Mouse (Mus musculus) kidney, adult 2 months (tissue): Measurements from ENCODE around the gene Pigk.

Experiments used
- CTCF ChIP-seq: fragments of 200-500 bp; conservative IDR thresholded peaks from 2 replicates; pipeline ENCODE4 v1.5.1; 2011; ENCODE audit warnings: low read depth, mild to moderate bottlenecking, control low read depth, low read length, moderate library complexity, mixed read lengths; ENCODE audit not compliant: insufficient read depth, insufficient read length
- POLR2A ChIP-seq: fragments of 200-500 bp; IDR thresholded peaks from one replicate; pipeline ENCODE4 v1.6.1; 2011; ENCODE audit warnings: low read depth, low read length, control low read depth

DNA sequence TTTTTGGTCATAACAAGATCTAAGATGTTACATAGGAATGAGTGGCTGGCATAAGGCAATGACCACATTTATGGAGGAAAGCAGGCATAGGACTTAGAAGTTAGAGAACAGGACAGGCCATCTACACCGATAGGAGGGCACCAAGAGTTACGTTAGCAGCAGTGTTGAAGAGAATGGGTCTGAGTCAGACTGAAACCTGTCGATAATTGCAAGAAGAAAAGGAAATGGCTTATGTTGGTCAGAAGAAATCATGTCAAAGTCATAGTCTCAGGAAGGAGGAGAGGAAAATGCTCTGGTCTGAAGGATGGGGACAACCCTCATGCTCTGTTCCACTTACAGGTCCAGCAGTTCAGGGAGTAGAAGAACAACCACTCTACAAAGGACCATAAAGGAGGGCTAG lies 18.9 kb upstream of the Pigk start:
- no peak for TF ChIP-seq CTCF
- TF ChIP-seq POLR2A: no peak
